Mouse (Mus musculus) forebrain, embryonic 11.5 days (tissue): ENCODE measurements at regions not wholly inside any gene's neighbourhood (a gene's known extent, or its start where the extent isn't known, plus 50 kb on each side); places are given as distances from the start of the nearest gene placed in this dataset.

Source experiments
- ATAC-seq: fragments of 200-750 bp; cut with Nextera tagmentation; replicated peaks from 2 replicates; pipeline ENCODE4 v1.8.0; 2017; ENCODE audit warnings: moderate TSS enrichment; ENCODE audit not compliant: low FRiP score
- DNase-seq: peaks from one replicate; pipeline ENCODE4 v3.0.0-alpha.2; 2017; ENCODE audit warnings: low spot score
- H3K27ac ChIP-seq: fragments of 300-500 bp; sonication (generic); 2 replicates; pipeline ENCODE4 v1.5.1; 2014; ENCODE audit warnings: low read depth, low read length
- H3K27me3 ChIP-seq: fragments of 300-500 bp; sonication (generic); 2 replicates; pipeline ENCODE4 v1.6.1; 2014; ENCODE audit warnings: mild to moderate bottlenecking, low read length, mixed read lengths; ENCODE audit not compliant: control insufficient read depth, insufficient read depth
- H3K36me3 ChIP-seq: fragments of 300-500 bp; sonication (generic); 2 replicates; pipeline ENCODE4 v1.6.1; 2014; ENCODE audit warnings: mild to moderate bottlenecking, low read length, moderate library complexity, mixed read lengths; ENCODE audit not compliant: control insufficient read depth, insufficient read depth
- H3K4me1 ChIP-seq: fragments of 300-500 bp; sonication (generic); replicated peaks from 2 replicates; pipeline ENCODE4 v1.6.1; 2014; ENCODE audit warnings: low read length, mixed read lengths; ENCODE audit not compliant: control insufficient read depth, insufficient read depth
- H3K4me2 ChIP-seq: fragments of 300-500 bp; sonication (generic); 2 replicates; pipeline ENCODE4 v1.6.1; 2014; ENCODE audit warnings: low read depth, mild to moderate bottlenecking, low read length, moderate library complexity, mixed read lengths; ENCODE audit not compliant: severe bottlenecking
- H3K4me3 ChIP-seq: fragments of 300-500 bp; sonication (generic); 2 replicates; pipeline ENCODE4 v1.5.1; 2014; ENCODE audit warnings: low read depth, low read length
- H3K9ac ChIP-seq: fragments of 300-500 bp; sonication (generic); 2 replicates; pipeline ENCODE4 v1.6.1; 2014; ENCODE audit warnings: low read length
- H3K9me3 ChIP-seq: fragments of 300-500 bp; sonication (generic); 2 replicates; pipeline ENCODE4 v1.6.1; 2016; ENCODE audit warnings: low read length, mixed read lengths; ENCODE audit not compliant: control insufficient read depth
- WGBS: fragments of 180-500 bp; shearing (Covaris S2); extraction: QIAGEN DNeasy Blood & Tissue Kit; methylation state at CpG from one replicate; pipeline ENCODE4 v1.1.7; 2014; 5-methylcytosine and 5-hydroxymethylcytosine counted together

GRCm38 (mm10) chr10:118720630-118721029 lies 149.4 kb downstream of the Dyrk2 start:
- ATAC-seq (no peak), DNase-seq (peak; percentile 56)
- Histone ChIP-seq H3K9ac (no peak overlapping the region), H3K27ac (no peak overlapping the region), H3K36me3 (no peaks in the 10 kb centered on the region), H3K9me3 (no peaks in the 10 kb centered on the region), H3K27me3 (no peaks in the 10 kb centered on the region), H3K4me3 (no peak overlapping the region), H3K4me1 (peaks cover 5% of the 10 kb centered on the region; the same call in 1 of the 2 replicates), H3K4me2 (no peak overlapping the region)
- 40% methylated on average over 1 of the region's 1 CpGs for WGBS

GRCm38 (mm10) chr10:118722132-118722551 lies 147.9 kb downstream of the Dyrk2 start:
- DNase-seq (peak; percentile 56), ATAC-seq (peak; percentile 50; the same call in 1 of the 2 replicates)
- no peak overlapping the region for H3K4me2 ChIP-seq
- no peak overlapping the region for H3K9ac ChIP-seq
- 38% methylated on average over 5 of the region's 5 CpGs for WGBS
- no peaks in the 10 kb centered on the region for H3K9me3 ChIP-seq
- H3K4me3 ChIP-seq: no peak overlapping the region
- H3K27me3 ChIP-seq: no peaks in the 10 kb centered on the region
- peaks cover 5% of the 10 kb centered on the region; the same call in 1 of the 2 replicates for H3K4me1 ChIP-seq
- H3K27ac ChIP-seq: no peak overlapping the region
- no peaks in the 10 kb centered on the region for H3K36me3 ChIP-seq

DNA sequence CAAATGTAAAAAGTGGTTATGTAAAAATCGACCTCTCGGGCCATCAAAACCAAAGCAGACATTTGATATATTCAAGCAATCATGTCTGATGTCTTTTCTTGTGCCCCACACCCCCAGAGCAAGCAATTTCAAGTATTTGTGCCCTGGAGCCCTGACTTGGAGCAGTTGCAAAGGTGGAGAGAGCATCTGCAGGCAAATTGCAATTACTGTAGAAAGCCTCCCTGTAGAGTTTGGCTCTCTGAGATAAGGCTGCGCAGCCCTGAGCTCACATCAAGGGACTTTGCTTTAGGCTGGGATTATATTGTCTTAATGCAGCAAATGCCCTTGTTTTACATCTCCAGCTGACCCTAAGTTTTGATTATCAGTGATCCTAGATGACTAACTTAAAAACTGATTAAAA lies 147.3 kb downstream of the Dyrk2 start:
- Histone ChIP-seq H3K4me1 (peaks cover 5% of the 10 kb centered on the region; the same call in 1 of the 2 replicates), H3K9ac (no peak overlapping the region), H3K4me3 (no peak overlapping the region), H3K36me3 (no peaks in the 10 kb centered on the region), H3K27me3 (no peaks in the 10 kb centered on the region), H3K4me2 (no peak overlapping the region), H3K9me3 (no peaks in the 10 kb centered on the region), H3K27ac (no peak overlapping the region)
- WGBS: 57% methylated on average over 3 of the region's 3 CpGs
- ATAC-seq: no peak
- DNase-seq: no peak

DNA sequence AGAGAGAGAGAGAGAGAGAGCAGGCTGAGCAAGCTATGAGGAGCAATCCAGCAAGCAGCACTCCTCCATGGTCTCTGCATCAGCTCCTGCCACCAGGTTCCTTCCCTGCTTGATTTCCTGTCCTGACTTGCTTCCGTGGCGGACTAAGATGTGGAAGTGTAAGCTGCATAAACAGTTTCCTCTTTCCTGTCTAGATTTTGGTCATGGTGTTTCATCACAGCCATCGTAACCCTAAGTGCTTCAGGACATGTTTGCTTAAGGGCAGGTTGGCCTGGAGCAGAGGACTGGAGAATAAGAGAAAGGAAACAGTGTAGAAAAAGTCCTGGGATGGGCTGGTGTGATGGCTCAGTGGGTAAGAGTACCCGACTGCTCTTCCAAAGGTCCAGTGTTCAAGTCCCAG lies 133.9 kb downstream of the Dyrk2 start:
- Histone ChIP-seq H3K27me3 (no peaks in the 10 kb centered on the region), H3K9ac (no peak overlapping the region), H3K4me3 (no peak overlapping the region), H3K9me3 (no peaks in the 10 kb centered on the region), H3K36me3 (no peaks in the 10 kb centered on the region), H3K4me1 (no peaks in the 10 kb centered on the region), H3K4me2 (no peak overlapping the region), H3K27ac (no peak overlapping the region)
- 94% methylated on average over 4 of the region's 4 CpGs for WGBS
- DNase-seq (no peak), ATAC-seq (no peak)

- Histone ChIP-seq H3K36me3 (no peaks in the 10 kb centered on the region), H3K4me1 (no peaks in the 10 kb centered on the region), H3K9ac (no peak overlapping the region), H3K27me3 (no peaks in the 10 kb centered on the region), H3K27ac (no peak overlapping the region), H3K4me3 (no peak overlapping the region), H3K4me2 (no peak overlapping the region), H3K9me3 (no peaks in the 10 kb centered on the region)
- DNase-seq (no peak), ATAC-seq (no peak)
Measured at GRCm38 (mm10) chr10:118737064-118737463, 132.9 kb downstream of the Dyrk2 start.

DNA sequence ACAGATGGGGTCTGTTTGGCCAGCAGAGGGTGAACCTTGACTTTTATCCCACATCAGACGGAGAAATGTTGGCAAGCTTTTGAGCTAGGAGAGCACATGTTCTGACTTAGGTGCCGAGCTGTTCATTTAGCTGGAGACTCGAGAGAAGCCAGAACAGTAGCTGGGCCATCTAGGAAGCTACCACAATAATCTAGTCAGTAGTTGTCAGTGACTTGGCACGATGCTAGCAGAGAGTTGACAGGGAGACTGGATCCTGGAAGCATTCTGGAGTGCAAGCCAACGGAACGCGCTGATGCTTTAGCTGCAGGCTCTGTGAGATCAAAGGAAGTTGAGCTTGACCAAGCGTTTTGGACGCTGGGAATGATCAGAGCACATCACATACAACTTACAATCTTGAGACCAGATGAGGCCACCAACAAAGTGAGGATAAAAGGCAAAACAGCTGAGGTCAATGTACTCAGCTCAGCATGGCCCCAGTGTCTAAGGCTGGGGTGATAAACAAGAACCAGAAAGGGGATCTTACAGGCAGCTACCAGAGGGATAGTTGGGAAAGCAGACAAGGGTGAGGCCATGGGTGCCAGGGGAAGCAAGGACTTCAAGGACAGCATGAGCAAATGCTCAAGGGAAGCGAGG lies 130.0 kb downstream of the Dyrk2 start:
- Histone ChIP-seq H3K4me2 (no peak overlapping the region), H3K27me3 (no peaks in the 10 kb centered on the region), H3K27ac (no peak overlapping the region), H3K36me3 (no peaks in the 10 kb centered on the region), H3K4me3 (no peak overlapping the region), H3K4me1 (no peaks in the 10 kb centered on the region), H3K9ac (no peak overlapping the region), H3K9me3 (no peaks in the 10 kb centered on the region)
- WGBS: 90% methylated on average over 10 of the region's 10 CpGs
- no peak for ATAC-seq
- DNase-seq: no peak

- no peak overlapping the region for H3K9ac ChIP-seq
- H3K4me3 ChIP-seq: no peak overlapping the region
- H3K4me2 ChIP-seq: no peak overlapping the region
- DNase-seq: peak; percentile 28
- H3K4me1 ChIP-seq: no peaks in the 10 kb centered on the region
- no peak overlapping the region for H3K27ac ChIP-seq
- ATAC-seq: no peak
- 92% methylated on average over 9 of the region's 9 CpGs for WGBS
- no peaks in the 10 kb centered on the region for H3K9me3 ChIP-seq
- no peaks in the 10 kb centered on the region for H3K36me3 ChIP-seq
- H3K27me3 ChIP-seq: no peaks in the 10 kb centered on the region
Measured at GRCm38 (mm10) chr10:118743831-118744230, 126.2 kb downstream of the Dyrk2 start.

DNA sequence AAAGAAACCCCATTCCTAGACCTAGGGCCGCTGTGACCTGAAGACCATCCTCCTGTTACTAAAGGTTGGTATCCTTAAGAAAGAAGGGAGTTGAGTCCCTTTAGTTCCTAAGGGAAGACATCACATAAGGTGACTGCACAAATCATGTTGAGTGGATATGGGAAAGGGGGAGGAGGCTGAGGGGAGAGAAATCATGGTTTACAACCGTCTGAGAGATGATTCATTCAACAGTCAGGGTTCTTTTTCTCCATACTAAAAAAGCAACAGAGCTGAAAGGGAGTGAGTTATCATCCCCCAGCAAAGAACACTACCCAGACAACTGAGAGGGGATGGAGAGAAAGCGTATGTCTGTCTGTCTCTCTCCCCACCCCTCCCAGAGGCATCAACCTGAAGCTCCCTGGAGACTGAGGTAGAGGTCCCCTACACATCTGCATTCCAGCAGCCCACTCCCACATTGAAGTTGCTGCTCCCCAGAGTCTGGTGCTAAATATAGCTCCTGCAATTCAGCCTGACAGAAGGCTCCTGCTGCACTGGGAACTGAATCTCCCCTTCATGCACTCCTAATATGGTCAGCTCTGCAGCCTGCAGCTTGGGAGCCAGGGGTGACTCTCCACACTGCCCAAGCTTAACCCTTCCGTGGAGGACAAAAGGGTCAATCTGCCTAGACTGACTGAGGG lies 123.2 kb downstream of the Dyrk2 start:
- WGBS: 54% methylated on average over 4 of the region's 4 CpGs
- Histone ChIP-seq H3K36me3 (no peaks in the 10 kb centered on the region), H3K4me2 (no peak overlapping the region), H3K4me1 (no peaks in the 10 kb centered on the region), H3K9ac (no peak overlapping the region), H3K27me3 (no peaks in the 10 kb centered on the region), H3K9me3 (no peaks in the 10 kb centered on the region), H3K4me3 (no peak overlapping the region), H3K27ac (no peak overlapping the region)
- ATAC-seq (no peak), DNase-seq (no peak)

GRCm38 (mm10) chr10:118749039-118749438 lies 121.0 kb downstream of the Dyrk2 start:
- ATAC-seq (no peak), DNase-seq (no peak)
- Histone ChIP-seq H3K36me3 (no peaks in the 10 kb centered on the region), H3K4me3 (no peak overlapping the region), H3K27me3 (no peaks in the 10 kb centered on the region), H3K9me3 (no peaks in the 10 kb centered on the region), H3K4me2 (no peak overlapping the region), H3K9ac (no peak overlapping the region), H3K4me1 (no peaks in the 10 kb centered on the region), H3K27ac (no peak overlapping the region)
- WGBS: 93% methylated on average over 1 of the region's 1 CpGs
